Mouse (Mus musculus) brain, embryonic 14.5 days (tissue): ENCODE measurements at regions not wholly inside any gene's neighbourhood (a gene's known extent, or its start where the extent isn't known, plus 50 kb on each side); places are given as distances from the start of the nearest gene placed in this dataset.
A peak's percentile ranks its signal among the peaks of the same experiment; 100 is the strongest.

Source experiments
- DNase-seq: peaks from one replicate; pipeline ENCODE4 v3.0.0-alpha.2; 2011; ENCODE audit warnings: low read depth
- CTCF ChIP-seq: fragments of 200-500 bp; IDR thresholded peaks from 2 replicates; pipeline ENCODE4 v1.5.1; 2012; ENCODE audit warnings: inconsistent platforms, mild to moderate bottlenecking, moderate library complexity, borderline replicate concordance; ENCODE audit not compliant: insufficient read depth, insufficient read length; ENCODE audit errors: extremely low read depth
- POLR2A ChIP-seq: fragments of 200-500 bp; IDR thresholded peaks from 2 replicates; pipeline ENCODE4 v1.6.1; 2012; ENCODE audit warnings: mild to moderate bottlenecking, inconsistent platforms, borderline replicate concordance; ENCODE audit not compliant: poor library complexity, insufficient read depth, insufficient read length, severe bottlenecking; ENCODE audit errors: extremely low read depth

GRCm38 (mm10) chr19:6684921-6685320, 142.1 kb upstream of the Slc22a12 start:
- no peak for TF ChIP-seq CTCF
- TF ChIP-seq POLR2A, result no peak
- DNase-seq, result no peak

DNA sequence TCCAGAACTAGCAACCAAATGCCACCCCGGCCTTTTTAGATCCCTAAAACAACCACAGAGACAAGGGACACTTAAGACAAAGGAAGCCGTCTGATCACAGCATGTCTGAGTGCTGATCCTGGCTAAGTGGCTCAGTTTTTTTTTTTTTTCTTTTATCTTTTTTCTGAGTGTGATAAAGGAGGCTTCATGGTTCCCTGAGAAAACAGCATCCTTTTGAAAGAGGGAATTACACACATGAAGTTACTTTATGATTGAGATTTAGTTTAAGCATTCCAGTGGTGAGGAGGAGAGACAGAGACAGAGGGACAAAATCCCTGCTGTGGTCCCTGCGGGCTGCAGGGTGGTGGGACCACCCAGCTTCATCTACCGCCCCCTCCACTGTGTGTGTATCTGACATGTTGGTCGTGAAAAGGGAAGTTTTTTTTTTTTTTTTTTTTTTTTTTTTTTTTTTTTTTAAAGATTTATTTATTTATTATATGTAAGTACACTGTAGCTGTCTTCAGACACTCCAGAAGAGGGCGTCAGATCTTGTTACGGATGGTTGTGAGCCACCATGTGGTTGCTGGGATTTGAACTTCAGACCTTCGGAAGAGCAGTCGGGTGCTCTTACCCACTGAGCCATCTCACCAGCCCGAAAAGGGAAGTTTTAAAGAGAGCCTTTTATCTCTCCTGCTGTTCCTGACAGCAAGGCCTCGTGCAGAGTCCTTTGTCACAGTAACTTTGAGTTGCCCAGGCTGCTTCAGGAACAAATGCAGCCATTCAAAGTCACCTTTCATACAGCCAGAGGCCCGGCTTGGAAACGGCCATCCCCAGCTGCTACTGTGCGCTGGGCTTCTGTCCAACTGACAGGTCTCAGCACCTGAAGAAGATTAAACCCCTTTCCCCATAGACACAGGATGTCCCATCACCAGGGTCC, 136.8 kb upstream of the Slc22a12 start:
- peak; percentile 53 for DNase-seq
- TF ChIP-seq CTCF (no peak), POLR2A (no peak)

DNA sequence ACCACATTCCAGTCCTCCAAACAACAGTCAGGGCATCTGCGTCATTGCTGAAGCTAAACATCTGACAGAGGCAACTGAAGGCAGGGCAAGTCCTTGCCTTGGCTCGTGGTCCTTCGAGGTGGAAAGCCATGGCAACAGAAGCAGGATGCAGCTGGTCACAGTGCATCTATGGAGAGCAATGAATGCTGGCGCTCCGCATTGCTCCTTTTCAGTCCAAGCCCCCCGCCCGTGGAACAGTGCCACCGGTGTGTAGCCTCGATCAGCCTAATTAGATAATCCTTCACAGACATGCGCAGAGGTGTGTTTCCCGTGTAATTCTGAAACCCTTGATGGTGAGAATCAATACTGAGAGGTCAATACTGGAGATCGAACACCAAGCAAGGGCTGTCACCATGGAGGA, 134.7 kb upstream of the Slc22a12 start:
- DNase-seq, result peak; percentile 35
- TF ChIP-seq POLR2A, result no peak
- no peak for TF ChIP-seq CTCF

DNA sequence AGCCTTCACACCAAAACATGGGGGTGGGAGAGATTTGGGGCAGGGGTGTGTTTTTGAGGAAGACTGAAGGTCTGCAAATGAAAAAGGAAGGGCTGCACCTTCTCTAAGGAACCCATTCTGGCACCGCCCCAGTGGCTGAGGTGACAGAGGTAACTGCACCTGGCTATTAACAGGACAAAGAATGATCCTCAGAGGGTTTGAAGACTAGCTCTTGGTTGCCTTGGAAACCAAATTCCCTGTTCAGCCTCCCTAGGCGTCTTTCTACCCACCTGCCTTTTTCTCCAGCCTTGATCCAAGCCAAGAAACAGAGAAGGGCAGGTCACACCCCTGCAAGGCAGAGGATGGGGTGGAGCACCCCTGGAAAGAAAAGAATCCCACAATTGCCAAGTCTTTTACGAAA, 132.8 kb upstream of the Slc22a12 start:
- DNase-seq, result no peak
- TF ChIP-seq POLR2A (no peak), CTCF (no peak)

DNA sequence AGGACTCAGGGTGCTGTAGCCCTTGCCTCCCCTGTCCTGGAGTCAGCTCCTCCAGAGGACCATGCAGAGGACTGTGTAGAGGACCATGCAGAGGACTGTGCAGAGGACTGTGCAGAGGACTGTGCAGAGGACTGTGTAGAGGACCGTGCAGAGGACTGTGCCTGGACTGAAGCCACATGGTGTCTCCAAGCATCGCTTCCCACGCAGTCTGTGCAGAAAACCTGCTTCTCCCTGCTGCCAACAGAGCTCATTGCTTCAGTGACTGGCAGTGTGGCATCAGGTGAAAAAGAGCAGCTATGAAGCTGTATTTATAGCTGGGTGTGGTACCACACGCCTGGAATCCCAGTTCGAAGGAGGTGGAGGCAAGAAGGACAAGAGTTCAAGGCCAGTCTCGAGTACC, 128.9 kb upstream of the Slc22a12 start:
- no peak for TF ChIP-seq POLR2A
- no peak for DNase-seq

GRCm38 (mm10) chr19:6669881-6670280, 127.0 kb upstream of the Slc22a12 start:
- no peak for TF ChIP-seq CTCF
- no peak for TF ChIP-seq POLR2A
- DNase-seq, result no peak

DNA sequence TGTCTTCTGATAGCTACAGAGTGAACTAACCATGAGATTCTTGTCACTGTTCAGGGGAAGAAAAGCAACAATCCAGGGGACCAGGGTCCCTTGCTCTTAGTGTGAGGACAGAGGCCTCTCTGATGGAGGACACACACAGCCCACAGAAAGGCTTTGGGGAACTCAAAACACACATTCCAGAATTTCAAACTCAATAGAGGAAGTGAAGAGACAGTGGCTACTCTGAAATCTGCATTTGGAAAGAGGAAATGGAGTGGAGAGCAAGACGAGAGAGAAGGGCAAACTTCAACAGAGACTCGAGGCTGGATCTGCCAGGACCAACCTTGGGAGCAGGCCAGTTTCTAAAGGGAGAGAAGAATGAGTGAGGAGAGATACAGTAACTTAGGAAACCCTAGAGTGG, 125.7 kb upstream of the Slc22a12 start:
- DNase-seq, result no peak
- TF ChIP-seq CTCF (no peak), POLR2A (no peak)

- DNase-seq, result no peak
- no peak for TF ChIP-seq POLR2A
- no peak for TF ChIP-seq CTCF
Measured at GRCm38 (mm10) chr19:6666187-6666722, 123.4 kb upstream of the Slc22a12 start.

DNA sequence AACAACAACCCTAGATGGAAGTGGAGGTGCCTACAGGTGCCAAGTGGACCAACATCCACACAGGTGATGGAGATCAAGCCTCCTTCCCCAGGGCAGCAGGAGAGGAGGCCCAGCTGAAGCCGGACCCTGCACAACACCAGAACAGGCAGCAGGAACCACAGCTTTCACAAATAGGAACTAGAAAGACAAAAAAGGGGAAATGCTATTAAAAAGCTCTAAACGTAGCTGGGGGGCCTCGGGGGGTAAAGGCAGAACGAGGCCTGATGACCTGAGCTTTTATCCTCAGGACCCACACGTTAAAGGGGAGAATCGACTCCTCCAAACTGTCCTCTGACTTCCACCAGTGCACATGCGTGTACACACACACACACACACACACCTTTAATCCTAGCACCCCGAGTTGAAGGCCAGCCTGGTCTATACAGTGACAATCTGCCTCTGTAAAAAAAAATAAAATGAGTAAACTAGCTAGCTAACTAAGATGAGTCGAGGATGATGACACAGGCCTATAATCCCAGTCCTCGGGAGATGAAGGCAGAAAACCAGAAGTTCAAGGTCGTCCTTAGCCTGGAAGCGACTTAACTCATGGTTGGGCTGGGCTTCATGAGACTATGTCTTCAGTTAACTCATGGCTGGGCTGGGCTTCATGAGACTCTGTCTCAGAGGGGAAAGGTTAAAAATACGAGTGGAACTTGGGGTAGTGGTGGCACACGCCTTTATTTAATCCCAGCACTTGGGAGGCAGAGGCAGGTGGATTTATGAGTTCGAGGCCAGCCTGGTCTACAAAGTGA, 122.6 kb upstream of the Slc22a12 start:
- DNase-seq, result no peak
- TF ChIP-seq CTCF, result no peak
- no peak for TF ChIP-seq POLR2A

DNA sequence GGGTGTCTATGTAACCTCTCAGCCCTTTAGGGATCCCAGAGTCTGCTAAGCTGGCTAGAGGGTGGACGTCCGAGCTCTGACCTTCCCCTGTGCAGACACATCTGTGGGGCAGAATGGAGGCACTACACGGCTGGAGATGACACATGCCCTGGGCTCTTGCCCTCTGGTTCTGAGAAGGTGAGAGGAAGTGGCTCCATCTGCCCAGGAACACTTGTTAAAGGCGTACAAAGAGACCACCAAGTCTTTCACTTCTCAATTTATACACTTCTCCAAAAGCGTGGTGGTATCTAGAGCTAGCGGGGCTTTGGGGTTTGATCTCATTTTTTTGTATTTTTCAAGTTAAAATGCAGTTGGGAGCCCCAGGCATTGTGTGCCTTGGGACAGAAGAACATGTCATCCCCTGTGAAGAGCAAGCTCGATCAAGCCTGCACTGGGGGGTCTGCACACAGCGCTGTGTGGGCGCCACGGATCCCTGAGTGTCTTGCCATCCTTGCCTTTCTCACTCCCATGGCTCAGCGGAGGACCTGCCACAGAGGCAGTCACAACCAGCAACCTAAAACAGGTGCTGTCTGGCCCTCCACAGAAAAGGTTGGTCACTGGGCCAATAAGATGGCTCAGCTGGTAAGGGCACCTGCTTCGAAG, 121.6 kb upstream of the Slc22a12 start:
- TF ChIP-seq CTCF, result no peak
- TF ChIP-seq POLR2A, result no peak
- no peak for DNase-seq

DNA sequence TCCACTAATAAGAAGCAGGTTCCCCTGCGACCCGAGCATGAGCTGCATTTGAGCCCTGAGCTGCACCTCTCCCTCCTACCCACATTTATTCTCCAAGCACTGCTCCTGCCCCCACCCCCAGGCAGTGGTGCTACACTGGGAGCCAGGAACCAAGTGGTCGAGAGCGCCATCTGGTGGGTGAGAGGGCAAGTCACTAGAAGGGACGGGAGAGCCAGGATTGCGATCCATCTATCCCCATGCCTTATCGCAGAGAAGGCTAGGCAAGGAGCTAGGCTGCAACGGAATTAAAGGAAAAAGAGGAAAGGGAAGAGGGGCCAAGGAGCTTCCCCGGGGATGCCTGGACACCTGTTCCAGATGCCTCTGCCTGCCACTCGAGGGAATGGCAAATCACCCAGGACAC, 120.6 kb upstream of the Slc22a12 start:
- peak; percentile 89 for DNase-seq
- TF ChIP-seq POLR2A (no peak), CTCF (peak; percentile 94)
